Mouse (Mus musculus) hindbrain, embryonic 14.5 days (tissue): ENCODE results near the gene Slc8b1. TPM values are rescaled to one million over a fixed set of nuclear protein-coding genes. Genes with fewer than 3 reads are reported as not detected.
"Not testable (repeated sequence)": the region's sequence is repeated elsewhere in the genome, so short reads cannot be mapped to it uniquely, and the experiment has no call there.

Experiments used
- ATAC-seq: fragments of 200-750 bp; cut with Nextera tagmentation; 2 replicates; pipeline ENCODE4 v1.8.0; 2017; ENCODE audit warnings: moderate number of reproducible peaks, mild to moderate bottlenecking, moderate TSS enrichment, moderate library complexity; ENCODE audit not compliant: low FRiP score
- DNase-seq: peaks from one replicate; pipeline ENCODE4 v3.0.0-alpha.2; 2015; ENCODE audit warnings: low spot score
- H3K27ac ChIP-seq: fragments of 300-500 bp; sonication (generic); 2 replicates; pipeline ENCODE4 v1.5.1; 2014; ENCODE audit warnings: mild to moderate bottlenecking, moderate library complexity
- H3K27me3 ChIP-seq: fragments of 300-500 bp; sonication (generic); 2 replicates; pipeline ENCODE4 v1.6.1; 2014; ENCODE audit warnings: mild to moderate bottlenecking, low read length, mixed read lengths; ENCODE audit not compliant: control insufficient read depth, insufficient read depth
- H3K36me3 ChIP-seq: fragments of 300-500 bp; sonication (generic); replicated peaks from 2 replicates; pipeline ENCODE4 v1.6.1; 2014; ENCODE audit not compliant: control insufficient read depth, insufficient read depth
- H3K4me1 ChIP-seq: fragments of 300-500 bp; sonication (generic); replicated peaks from 2 replicates; pipeline ENCODE4 v1.6.1; 2014; ENCODE audit warnings: antibody characterized with exemption, low read length, mixed read lengths; ENCODE audit not compliant: control insufficient read depth, insufficient read depth
- H3K4me2 ChIP-seq: fragments of 300-500 bp; sonication (generic); replicated peaks from 2 replicates; pipeline ENCODE4 v1.6.1; 2014; ENCODE audit warnings: mild to moderate bottlenecking, moderate library complexity
- H3K4me3 ChIP-seq: fragments of 300-500 bp; sonication (generic); replicated peaks from 2 replicates; pipeline ENCODE4 v1.5.1; 2014; ENCODE audit warnings: mild to moderate bottlenecking, low read length
- H3K9ac ChIP-seq: fragments of 300-500 bp; sonication (generic); 2 replicates; pipeline ENCODE4 v1.6.1; 2014
- H3K9me3 ChIP-seq: fragments of 300-500 bp; sonication (generic); 2 replicates; pipeline ENCODE4 v1.6.1; 2016; ENCODE audit warnings: low read length; ENCODE audit not compliant: control insufficient read depth
- WGBS: fragments of 180-500 bp; shearing (Covaris S2); extraction: QIAGEN DNeasy Blood & Tissue Kit; methylation state at CpG from one replicate; pipeline ENCODE4 v1.1.7; 2014; 5-methylcytosine and 5-hydroxymethylcytosine counted together
- polyA plus RNA-seq: library from polyadenylated mRNA; unstranded; fragments of >200 nt; fragmentation: Nextera tagmentation; extraction: Ambion mirVana; gene quantifications from 2 replicates; pipeline ENCODE4 v1.2.1, GENCODE M21; 2014

Slc8b1 gene
- polyA plus RNA-seq, 1 experiment from 2014 or later: 1.3 TPM

GRCm38 (mm10) chr5:120493440-120493839, 17.5 kb upstream of the Slc8b1 start:
- Histone ChIP-seq H3K27ac (0 out of 2 replicates have a peak overlapping the region, but pooled peaks have one; percentile 26), H3K4me1 (no peaks in the 10 kb centered on the region), H3K36me3 (peaks cover 16% of the 10 kb centered on the region), H3K4me3 (no peak overlapping the region), H3K9ac (no peak overlapping the region), H3K9me3 (no peaks in the 10 kb centered on the region), H3K4me2 (no peak overlapping the region), H3K27me3 (no peaks in the 10 kb centered on the region)
- 79% methylated on average over 6 of the region's 6 CpGs for WGBS
- ATAC-seq (no peak), DNase-seq (no peak)

GRCm38 (mm10) chr5:120493873-120494395, 17.0 kb upstream of the Slc8b1 start:
- H3K36me3 ChIP-seq: peaks cover 20% of the 10 kb centered on the region

GRCm38 (mm10) chr5:120495064-120495702, 15.8 kb upstream of the Slc8b1 start:
- no peak for ATAC-seq
- Histone ChIP-seq H3K36me3 (peaks cover 20% of the 10 kb centered on the region), H3K4me2 (no peak overlapping the region), H3K4me3 (no peak overlapping the region), H3K9me3 (no peaks in the 10 kb centered on the region), H3K4me1 (no peaks in the 10 kb centered on the region), H3K27ac (no peak overlapping the region), H3K27me3 (no peaks in the 10 kb centered on the region), H3K9ac (no peak overlapping the region)
- no peak for DNase-seq
- WGBS: 83% methylated on average over 10 of the region's 10 CpGs

More at GRCm38 (mm10) chr5:120493873-120494395, 17.0 kb upstream of the Slc8b1 start:
- no peak overlapping the region for H3K4me3 ChIP-seq
- no peaks in the 10 kb centered on the region for H3K27me3 ChIP-seq
- whole genome bisulfite sequencing: 64% methylated on average over 9 of the region's 9 CpGs
- ATAC-seq (no peak), DNase-seq (no peak)
- H3K27ac ChIP-seq: peak overlapping the region; percentile 26; the same call in 1 of the 2 replicates
- H3K4me2 ChIP-seq: no peak overlapping the region
- no peak overlapping the region for H3K9ac ChIP-seq
- no peaks in the 10 kb centered on the region for H3K9me3 ChIP-seq
- H3K4me1 ChIP-seq: no peaks in the 10 kb centered on the region

GRCm38 (mm10) chr5:120495703-120496226, 15.2 kb upstream of the Slc8b1 start:
- Histone ChIP-seq H3K9ac (no peak overlapping the region), H3K4me3 (no peak overlapping the region), H3K4me1 (no peaks in the 10 kb centered on the region), H3K27me3 (no peaks in the 10 kb centered on the region), H3K4me2 (no peak overlapping the region), H3K27ac (no peak overlapping the region), H3K9me3 (no peaks in the 10 kb centered on the region), H3K36me3 (peaks cover 20% of the 10 kb centered on the region)
- no peak for DNase-seq
- ATAC-seq: no peak
- 90% methylated on average over 13 of the region's 13 CpGs for WGBS

GRCm38 (mm10) chr5:120497071-120497470, 13.9 kb upstream of the Slc8b1 start:
- ATAC-seq (no peak), DNase-seq (no peak)
- Histone ChIP-seq H3K27ac (no peak overlapping the region), H3K9ac (no peak overlapping the region), H3K27me3 (no peaks in the 10 kb centered on the region), H3K4me2 (no peak overlapping the region), H3K36me3 (peaks cover 19% of the 10 kb centered on the region), H3K4me3 (no peak overlapping the region), H3K9me3 (no peaks in the 10 kb centered on the region), H3K4me1 (0 out of 2 replicates have a peak, but pooled peaks cover 5% of the 10 kb centered on the region)
- WGBS: 87% methylated on average over 3 of the region's 3 CpGs

- Histone ChIP-seq H3K27ac (no peak overlapping the region), H3K9me3 (no peaks in the 10 kb centered on the region), H3K27me3 (no peaks in the 10 kb centered on the region), H3K36me3 (peaks cover 10% of the 10 kb centered on the region; the same call in 1 of the 2 replicates), H3K4me2 (no peak overlapping the region), H3K4me3 (no peak overlapping the region), H3K4me1 (peaks cover 15% of the 10 kb centered on the region), H3K9ac (no peak overlapping the region)
- WGBS: 88% methylated on average over 4 of the region's 4 CpGs
- DNase-seq: no peak
- ATAC-seq: no peak
Measured at GRCm38 (mm10) chr5:120499202-120499601, 11.8 kb upstream of the Slc8b1 start.

- ATAC-seq, H3K4me2 ChIP-seq, H3K9ac ChIP-seq, H3K27me3 ChIP-seq, H3K27ac ChIP-seq, H3K4me3 ChIP-seq, H3K9me3 ChIP-seq, DNase-seq: not testable (repeated sequence)
- 89% methylated on average over 9 of the region's 9 CpGs for WGBS
- H3K4me1 ChIP-seq: peaks cover 15% of the 10 kb centered on the region
- H3K36me3 ChIP-seq: peaks cover 10% of the 10 kb centered on the region; the same call in 1 of the 2 replicates
Measured at GRCm38 (mm10) chr5:120500609-120501008, 10.4 kb upstream of the Slc8b1 start.

GRCm38 (mm10) chr5:120502147-120502621, 8.8 kb upstream of the Slc8b1 start:
- Histone ChIP-seq H3K9me3 (no peaks in the 10 kb centered on the region), H3K9ac (peak overlapping the region; percentile 91; the same call in 1 of the 2 replicates), H3K4me3 (peak overlapping the region; percentile 96), H3K27me3 (no peaks in the 10 kb centered on the region), H3K36me3 (peaks cover 10% of the 10 kb centered on the region; the same call in 1 of the 2 replicates), H3K4me2 (peak overlapping the region; percentile 96), H3K27ac (no peak overlapping the region), H3K4me1 (peaks cover 20% of the 10 kb centered on the region)
- DNase-seq (no peak), ATAC-seq (no peak)
- 72% methylated on average over 9 of the region's 9 CpGs for WGBS

- H3K4me3 ChIP-seq: peak overlapping the region; percentile 96
- WGBS: 9% methylated on average over 12 of the region's 12 CpGs
- H3K4me2 ChIP-seq: peak overlapping the region; percentile 96
- no peak for ATAC-seq
- peak overlapping the region; percentile 26; the same call in 1 of the 2 replicates for H3K27ac ChIP-seq
- peaks cover 10% of the 10 kb centered on the region; the same call in 1 of the 2 replicates for H3K36me3 ChIP-seq
- DNase-seq: no peak
- no peaks in the 10 kb centered on the region for H3K9me3 ChIP-seq
- H3K27me3 ChIP-seq: no peaks in the 10 kb centered on the region
- H3K9ac ChIP-seq: peak overlapping the region; percentile 91
- peaks cover 20% of the 10 kb centered on the region for H3K4me1 ChIP-seq
Measured at GRCm38 (mm10) chr5:120502675-120503143, 8.3 kb upstream of the Slc8b1 start.
